Mouse (Mus musculus): ENCODE measurements around the gene Thyn1. TPM values are rescaled to one million over a fixed set of nuclear protein-coding genes. Genes with fewer than 3 reads are reported as not detected.

Thyn1 gene
- polyA plus RNA-seq, 1 experiment = 6.9 TPM

DNA sequence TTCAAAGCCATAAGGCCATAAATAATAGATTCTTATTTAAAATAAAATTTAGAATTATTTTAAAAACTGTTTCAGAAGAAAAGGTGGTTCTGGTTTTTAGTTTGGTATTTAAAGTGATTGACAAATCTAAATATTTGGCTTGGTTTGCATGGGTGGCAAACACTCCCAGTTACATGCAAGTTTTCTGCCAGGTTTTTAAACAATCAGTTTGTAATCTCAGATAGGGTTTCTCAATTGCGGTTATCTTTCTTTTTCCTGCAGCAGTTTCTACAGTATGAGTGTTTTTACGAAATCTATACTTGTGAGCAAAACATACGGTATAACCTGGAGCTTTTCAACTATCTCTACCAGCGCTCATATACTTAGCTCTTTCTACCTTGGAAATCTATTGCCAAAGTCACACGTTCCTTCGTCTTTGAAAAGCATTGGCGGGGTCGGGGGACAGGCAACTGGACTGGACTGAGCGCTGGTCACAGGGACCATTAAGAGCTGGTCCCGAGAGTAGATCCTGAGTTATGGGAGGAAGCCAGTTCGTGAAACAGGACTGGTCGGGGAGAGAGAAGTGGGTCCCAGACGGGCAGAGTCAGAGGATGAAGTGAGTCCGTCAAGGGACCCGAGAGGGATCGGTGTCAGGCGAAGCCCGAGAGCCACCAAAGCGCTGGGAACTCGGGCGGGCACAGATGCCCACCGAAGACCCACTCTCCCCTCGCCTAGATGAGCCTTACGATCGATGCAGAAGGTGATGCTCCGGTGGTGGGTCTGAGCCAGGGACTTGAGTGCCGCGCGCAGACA is 645 bp upstream of the Thyn1 start:
- TF ChIP-seq FLI1 (IDR thresholded peaks at IDR 0.05; ENCODE audit: low read length) (no peak), GATA1 (IDR thresholded peaks at IDR 0.05; ENCODE audit: borderline replicate concordance, low read length) (no peak)
- Histone ChIP-seq H3K4me3 (replicated peaks) (peak overlapping the region; percentile 99), H3K27me3 (replicated peaks) (no peaks in the 10 kb centered on the region), H3K4me1 (peaks cover 53% of the 10 kb centered on the region), H3K36me3 (replicated peaks; ENCODE audit: low read length) (peaks cover 12% of the 10 kb centered on the region), H3K9me3 (no peaks in the 10 kb centered on the region)

DNA sequence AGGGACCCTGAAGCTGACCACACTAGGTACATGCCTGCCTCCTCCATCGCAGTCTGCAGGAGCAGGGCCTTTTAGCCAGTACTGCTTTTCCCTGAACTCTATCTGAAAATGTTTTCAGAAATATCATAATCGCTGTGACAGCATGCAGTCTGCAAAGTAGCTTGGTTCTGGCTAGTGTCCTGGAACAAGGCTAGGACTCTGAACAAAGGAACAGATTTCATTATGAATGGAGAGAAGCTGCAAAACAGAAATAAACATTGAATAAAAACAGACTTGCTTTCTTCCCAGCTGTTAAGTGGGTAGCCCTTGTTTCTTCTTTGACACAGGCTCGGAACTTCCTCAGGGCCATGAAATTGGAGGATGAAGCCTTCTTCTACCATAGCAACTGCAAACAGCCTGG is 5.7 kb downstream of the Thyn1 start:
- Histone ChIP-seq H3K4me3 (replicated peaks) (no peak overlapping the region), H3K36me3 (replicated peaks; ENCODE audit: low read length) (peaks cover 75% of the 10 kb centered on the region), H3K9me3 (no peaks in the 10 kb centered on the region), H3K27me3 (replicated peaks) (no peaks in the 10 kb centered on the region), H3K4me1 (peaks cover 37% of the 10 kb centered on the region)
- TF ChIP-seq FLI1 (IDR thresholded peaks at IDR 0.05; ENCODE audit: low read length) (no peak), GATA1 (IDR thresholded peaks at IDR 0.05; ENCODE audit: borderline replicate concordance, low read length) (no peak)

DNA sequence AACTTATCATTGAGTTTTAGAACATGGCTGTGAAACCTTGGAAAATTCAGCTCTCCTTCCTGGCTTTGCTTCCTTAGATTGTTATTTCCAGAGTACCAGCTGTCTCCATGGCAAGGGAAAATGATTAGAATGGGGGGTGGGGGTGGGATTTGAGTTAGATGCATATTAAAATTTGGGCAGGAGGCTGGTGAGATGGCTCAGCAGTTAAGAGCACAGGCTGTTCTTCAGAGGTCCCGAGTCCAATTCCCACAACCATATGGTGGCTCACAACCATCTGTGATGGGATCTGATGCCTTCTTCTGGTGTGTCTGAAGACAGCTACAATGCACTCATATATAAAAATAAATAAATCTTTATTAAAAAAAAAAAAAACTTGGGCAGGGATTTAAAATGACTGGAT is 6.4 kb downstream of the Thyn1 start:
- Histone ChIP-seq H3K27me3 (replicated peaks) (no peaks in the 10 kb centered on the region), H3K9me3 (no peaks in the 10 kb centered on the region), H3K4me1 (peaks cover 30% of the 10 kb centered on the region), H3K36me3 (replicated peaks; ENCODE audit: low read length) (peaks cover 81% of the 10 kb centered on the region), H3K4me3 (replicated peaks) (no peak overlapping the region)
- no peak for TF ChIP-seq FLI1 (IDR thresholded peaks at IDR 0.05; ENCODE audit: low read length)
- no peak for TF ChIP-seq GATA1 (IDR thresholded peaks at IDR 0.05; ENCODE audit: borderline replicate concordance, low read length)

DNA sequence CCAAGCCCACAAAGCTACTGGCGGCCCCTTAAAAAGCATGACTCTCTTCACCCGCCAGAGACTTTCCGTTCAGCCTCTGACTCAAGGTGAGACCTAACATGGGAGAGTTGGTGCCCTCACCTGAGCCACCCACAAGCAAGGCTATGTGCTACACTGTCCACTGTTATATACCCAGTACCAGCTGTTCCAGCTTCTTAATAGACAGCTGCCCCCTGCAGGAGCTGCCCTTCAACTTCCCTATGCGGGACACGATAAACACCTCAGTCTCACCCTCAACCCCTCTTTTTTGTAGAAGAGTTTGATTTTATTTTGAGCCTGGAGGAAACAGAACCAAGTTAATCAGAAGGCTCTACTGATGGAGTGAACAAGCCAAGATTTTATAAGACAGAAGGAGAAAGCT is 7.4 kb downstream of the Thyn1 start:
- Histone ChIP-seq H3K9me3 (no peaks in the 10 kb centered on the region), H3K4me1 (peaks cover 22% of the 10 kb centered on the region), H3K36me3 (replicated peaks; ENCODE audit: low read length) (peaks cover 90% of the 10 kb centered on the region), H3K27me3 (replicated peaks) (no peaks in the 10 kb centered on the region), H3K4me3 (replicated peaks) (no peak overlapping the region)
- TF ChIP-seq FLI1 (IDR thresholded peaks at IDR 0.05; ENCODE audit: low read length) (no peak), GATA1 (IDR thresholded peaks at IDR 0.05; ENCODE audit: borderline replicate concordance, low read length) (no peak)

DNA sequence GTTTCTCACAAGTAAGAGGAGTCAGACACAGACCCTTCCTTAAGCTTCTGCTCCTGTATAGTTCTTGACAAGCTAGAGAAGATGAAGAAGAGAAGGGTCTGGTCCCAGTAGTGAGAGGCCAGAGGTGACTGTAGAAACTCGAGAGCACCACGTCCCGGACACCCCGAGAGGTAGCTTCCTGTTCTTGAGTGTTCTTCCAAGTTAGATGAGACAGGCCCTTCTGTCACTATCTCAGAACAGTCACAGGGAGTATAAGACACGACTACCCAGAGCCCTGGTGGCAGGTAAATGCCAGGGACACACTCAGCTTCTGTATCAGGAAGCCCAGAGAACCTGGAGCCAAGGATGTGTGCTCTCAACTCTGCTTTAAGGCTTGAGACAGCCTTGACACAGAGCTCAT is 9.7 kb downstream of the Thyn1 start:
- no peak overlapping the region for H3K4me3 ChIP-seq (replicated peaks)
- peaks cover 97% of the 10 kb centered on the region for H3K36me3 ChIP-seq (replicated peaks; ENCODE audit: low read length)
- H3K4me1 ChIP-seq = peaks cover 5% of the 10 kb centered on the region
- TF ChIP-seq FLI1 (IDR thresholded peaks at IDR 0.05; ENCODE audit: low read length) (no peak), GATA1 (IDR thresholded peaks at IDR 0.05; ENCODE audit: borderline replicate concordance, low read length) (no peak)
- H3K27me3 ChIP-seq (replicated peaks) = no peaks in the 10 kb centered on the region
- no peaks in the 10 kb centered on the region for H3K9me3 ChIP-seq

DNA sequence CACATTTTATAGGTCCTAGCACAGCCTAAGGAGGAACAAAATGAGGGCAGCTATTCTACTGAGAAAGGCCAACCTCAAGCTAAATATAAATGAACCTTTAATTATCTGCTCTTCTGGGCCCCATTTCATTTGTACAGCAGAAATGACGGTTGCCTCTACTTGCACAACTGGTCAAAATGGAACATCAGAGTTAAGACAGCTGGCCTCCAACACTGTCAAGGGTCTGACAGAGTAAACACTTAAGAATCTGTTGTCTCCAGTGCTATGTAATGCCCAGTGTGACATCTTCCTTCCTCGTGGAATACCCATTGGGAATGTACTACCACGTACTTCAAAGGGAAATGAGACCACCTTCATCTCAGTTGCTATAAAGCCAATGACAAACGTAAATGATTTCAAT is 12.1 kb downstream of the Thyn1 start:
- Histone ChIP-seq H3K27me3 (replicated peaks) (no peaks in the 10 kb centered on the region), H3K4me3 (replicated peaks) (no peak overlapping the region), H3K9me3 (no peaks in the 10 kb centered on the region; the same call in 1 of the 2 replicates), H3K4me1 (no peaks in the 10 kb centered on the region), H3K36me3 (replicated peaks; ENCODE audit: low read length) (peaks cover 98% of the 10 kb centered on the region)
- TF ChIP-seq FLI1 (IDR thresholded peaks at IDR 0.05; ENCODE audit: low read length) (no peak), GATA1 (IDR thresholded peaks at IDR 0.05; ENCODE audit: borderline replicate concordance, low read length) (no peak)

DNA sequence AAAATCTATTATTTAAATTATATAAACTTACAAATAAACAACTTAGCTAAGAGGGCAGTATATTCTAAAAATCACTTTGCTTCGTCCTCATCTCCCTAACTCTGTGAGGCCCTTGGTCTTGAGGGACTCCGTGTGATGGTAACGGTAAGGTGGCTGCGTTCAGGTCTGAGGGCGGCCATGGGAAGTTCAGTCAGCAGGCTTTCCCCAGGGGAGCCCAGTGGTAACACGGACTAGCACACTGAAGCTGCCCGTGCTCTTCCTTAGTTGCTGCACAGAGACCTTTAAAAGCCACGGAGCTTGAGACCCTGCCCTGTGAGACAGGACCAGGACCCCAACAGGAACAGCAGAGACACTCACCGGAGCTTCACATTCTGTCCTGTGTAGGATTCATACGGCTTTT is 19.5 kb downstream of the Thyn1 start:
- H3K9me3 ChIP-seq = no peaks in the 10 kb centered on the region; the same call in 1 of the 2 replicates
- H3K4me3 ChIP-seq (replicated peaks) = no peak overlapping the region
- no peaks in the 10 kb centered on the region for H3K27me3 ChIP-seq (replicated peaks)
- peaks cover 85% of the 10 kb centered on the region for H3K36me3 ChIP-seq (replicated peaks; ENCODE audit: low read length)
- TF ChIP-seq FLI1 (IDR thresholded peaks at IDR 0.05; ENCODE audit: low read length) = no peak
- TF ChIP-seq GATA1 (IDR thresholded peaks at IDR 0.05; ENCODE audit: borderline replicate concordance, low read length) = no peak
- peaks cover 23% of the 10 kb centered on the region for H3K4me1 ChIP-seq

DNA sequence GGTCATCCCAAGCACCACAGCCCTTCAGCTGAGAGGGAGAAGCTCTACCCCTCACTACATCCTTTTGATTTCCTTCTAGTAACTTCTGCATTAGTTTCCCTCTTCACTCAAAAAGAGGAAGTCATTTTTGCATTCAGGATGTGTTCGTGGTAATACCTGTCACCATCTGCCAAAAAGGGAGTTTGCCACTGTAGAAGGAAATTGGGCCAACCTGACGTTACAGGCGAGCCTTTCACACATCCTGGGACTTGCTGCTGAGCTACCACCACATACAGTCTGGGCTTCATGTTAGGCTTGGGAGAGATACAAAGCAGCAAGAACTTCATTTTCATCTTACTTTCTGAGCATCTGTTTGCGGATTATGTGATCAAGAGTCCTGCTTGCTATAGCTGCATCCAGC is 24.2 kb downstream of the Thyn1 start:
- Histone ChIP-seq H3K4me1 (peaks cover 59% of the 10 kb centered on the region), H3K9me3 (no peaks in the 10 kb centered on the region), H3K36me3 (replicated peaks; ENCODE audit: low read length) (peaks cover 46% of the 10 kb centered on the region), H3K4me3 (replicated peaks) (no peak overlapping the region), H3K27me3 (replicated peaks) (no peaks in the 10 kb centered on the region)
- TF ChIP-seq FLI1 (IDR thresholded peaks at IDR 0.05; ENCODE audit: low read length) (no peak), GATA1 (IDR thresholded peaks at IDR 0.05; ENCODE audit: borderline replicate concordance, low read length) (no peak)

DNA sequence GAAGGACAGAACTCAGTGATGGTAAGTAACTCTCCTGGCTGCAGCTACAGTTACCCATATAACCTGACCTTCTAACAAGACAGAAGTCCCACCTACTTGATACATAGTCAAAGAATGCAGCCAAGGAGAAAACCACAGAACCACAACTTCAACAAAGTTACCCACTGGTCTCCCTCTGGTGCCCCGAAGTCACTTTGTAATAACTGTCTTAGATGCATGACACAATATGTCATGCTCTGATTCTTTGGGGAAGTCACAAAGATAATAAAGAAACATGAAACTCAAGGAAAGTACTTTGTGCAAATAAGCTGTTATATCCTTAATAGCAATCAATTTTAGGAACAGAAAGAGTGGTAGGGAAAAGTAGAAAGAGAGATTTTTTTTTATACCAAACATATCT is 27.2 kb downstream of the Thyn1 start:
- Histone ChIP-seq H3K27me3 (replicated peaks) (no peaks in the 10 kb centered on the region), H3K9me3 (no peaks in the 10 kb centered on the region), H3K36me3 (replicated peaks; ENCODE audit: low read length) (peaks cover 24% of the 10 kb centered on the region), H3K4me1 (peaks cover 71% of the 10 kb centered on the region), H3K4me3 (replicated peaks) (no peak overlapping the region)
- no peak for TF ChIP-seq GATA1 (IDR thresholded peaks at IDR 0.05; ENCODE audit: borderline replicate concordance, low read length)
- TF ChIP-seq FLI1 (IDR thresholded peaks at IDR 0.05; ENCODE audit: low read length) = no peak

DNA sequence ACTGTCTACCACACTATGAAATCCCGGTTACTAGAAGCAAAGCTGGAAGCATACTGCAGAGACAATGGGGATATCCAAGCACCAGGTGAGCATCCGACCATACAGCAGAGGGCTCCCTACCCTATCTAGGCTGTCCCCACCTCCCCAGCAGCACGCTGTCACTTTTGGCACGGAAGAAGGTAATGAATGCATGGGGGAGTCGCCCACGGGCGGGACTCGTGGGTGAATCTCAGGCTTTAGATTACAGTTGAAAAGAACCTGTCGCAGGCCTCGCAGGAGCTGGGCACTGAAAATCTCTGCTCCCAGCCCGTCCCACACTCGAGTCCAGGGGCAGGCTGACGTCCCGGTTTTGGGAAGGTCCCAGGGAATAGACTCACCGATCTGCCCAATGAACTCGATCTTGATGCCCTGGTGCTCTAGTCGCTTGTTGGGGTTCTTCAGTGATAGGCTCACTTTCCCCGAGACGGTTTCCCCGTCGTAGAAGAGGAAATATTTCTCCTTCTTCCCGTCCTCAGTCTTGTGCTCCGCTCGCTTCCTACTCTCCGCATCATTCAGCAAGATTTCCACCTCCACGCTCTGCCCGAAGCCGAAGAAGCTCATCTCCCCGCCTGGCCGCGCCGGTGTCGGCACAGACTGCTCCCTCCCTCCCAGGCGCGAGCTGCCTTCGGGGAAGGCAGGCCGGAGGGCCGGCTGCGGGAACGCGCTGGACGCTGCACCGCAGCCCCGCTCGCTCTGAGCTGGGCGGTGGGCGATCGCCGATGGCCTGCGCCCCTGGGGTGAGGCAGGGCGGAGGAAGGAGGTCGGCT is 29.7 kb downstream of the Thyn1 start:
- H3K4me1 ChIP-seq = peaks cover 71% of the 10 kb centered on the region
- no peaks in the 10 kb centered on the region for H3K27me3 ChIP-seq (replicated peaks)
- peak overlapping the region; percentile 100 for H3K4me3 ChIP-seq (replicated peaks)
- TF ChIP-seq GATA1 (IDR thresholded peaks at IDR 0.05; ENCODE audit: borderline replicate concordance, low read length) (no peak), FLI1 (IDR thresholded peaks at IDR 0.05; ENCODE audit: low read length) (no peak)
- H3K36me3 ChIP-seq (replicated peaks; ENCODE audit: low read length) = peaks cover 10% of the 10 kb centered on the region
- no peaks in the 10 kb centered on the region for H3K9me3 ChIP-seq

Measured in megakaryocyte, embryonic 14.5 days (primary cell).